Mouse (Mus musculus) embryonic facial prominence, embryonic 10.5 days (tissue): ENCODE data around the gene Lypla2. TPM values are rescaled to one million over a fixed set of nuclear protein-coding genes. Genes with fewer than 3 reads are reported as not detected.
"Not testable (repeated sequence)": the region's sequence is repeated elsewhere in the genome, so short reads cannot be mapped to it uniquely, and the experiment has no call there.

ENCODE experiments used
- DNase-seq: peaks from one replicate; pipeline ENCODE4 v3.0.0-alpha.2; 2017; ENCODE audit warnings: low spot score
- H3K27ac ChIP-seq: fragments of 300-500 bp; sonication (generic); replicated peaks from 2 replicates; pipeline ENCODE4 v1.5.1; 2016; ENCODE audit warnings: mild to moderate bottlenecking
- H3K27me3 ChIP-seq: fragments of 300-500 bp; sonication (generic); replicated peaks from 2 replicates; pipeline ENCODE4 v1.6.1; 2016; ENCODE audit warnings: low read depth, mild to moderate bottlenecking; ENCODE audit not compliant: poor library complexity, severe bottlenecking
- H3K36me3 ChIP-seq: fragments of 300-500 bp; sonication (generic); replicated peaks from 2 replicates; pipeline ENCODE4 v1.6.1; 2016; ENCODE audit warnings: mild to moderate bottlenecking, moderate library complexity
- H3K4me1 ChIP-seq: fragments of 300-500 bp; sonication (generic); 2 replicates; pipeline ENCODE4 v1.6.1; 2016
- H3K4me3 ChIP-seq: fragments of 300-500 bp; sonication (generic); 2 replicates; pipeline ENCODE4 v1.5.1; 2016; ENCODE audit warnings: mild to moderate bottlenecking, moderate library complexity
- H3K9me3 ChIP-seq: fragments of 300-500 bp; sonication (generic); 2 replicates; pipeline ENCODE4 v1.6.1; 2016; ENCODE audit warnings: mild to moderate bottlenecking
- WGBS: fragments of 180-500 bp; shearing (Covaris S2); methylation state at CpG from one replicate; pipeline ENCODE4 v1.1.7; 2016; 5-methylcytosine and 5-hydroxymethylcytosine counted together
- polyA plus RNA-seq: library from polyadenylated mRNA; unstranded; fragments of >200 nt; fragmentation: Nextera tagmentation; extraction: Ambion mirVana; gene quantifications from 2 replicates; pipeline ENCODE4 v1.2.1, GENCODE M21; 2016

Gene Lypla2
- polyA plus RNA-seq, 1 experiment from 2014 or later: 207 TPM

DNA sequence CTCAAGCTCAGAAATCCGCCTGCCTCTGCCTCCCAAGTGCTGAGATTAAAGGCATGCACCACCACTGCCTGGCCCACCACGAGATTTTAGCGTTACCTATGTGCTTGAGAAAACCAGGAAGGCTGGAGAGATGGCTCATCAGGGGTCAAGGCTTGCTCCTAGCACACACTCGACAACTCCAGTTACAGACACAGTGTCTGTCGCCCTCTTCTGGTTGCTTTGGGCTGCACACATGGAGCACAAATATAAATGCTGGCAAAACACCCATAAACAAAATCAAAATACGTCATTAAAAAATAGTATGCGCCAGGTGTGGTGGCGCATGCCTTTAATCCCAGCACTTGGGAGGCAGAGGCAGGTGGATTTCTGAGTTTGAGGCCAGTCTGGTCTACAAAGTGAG lies 31.4 kb downstream of the Lypla2 start:
- not testable (repeated sequence) for H3K4me3 ChIP-seq, H3K9me3 ChIP-seq, H3K27me3 ChIP-seq, H3K4me1 ChIP-seq, H3K27ac ChIP-seq, DNase-seq
- H3K36me3 ChIP-seq: peaks cover 33% of the 10 kb centered on the region
- 82% methylated on average over 8 of the region's 8 CpGs for WGBS

DNA sequence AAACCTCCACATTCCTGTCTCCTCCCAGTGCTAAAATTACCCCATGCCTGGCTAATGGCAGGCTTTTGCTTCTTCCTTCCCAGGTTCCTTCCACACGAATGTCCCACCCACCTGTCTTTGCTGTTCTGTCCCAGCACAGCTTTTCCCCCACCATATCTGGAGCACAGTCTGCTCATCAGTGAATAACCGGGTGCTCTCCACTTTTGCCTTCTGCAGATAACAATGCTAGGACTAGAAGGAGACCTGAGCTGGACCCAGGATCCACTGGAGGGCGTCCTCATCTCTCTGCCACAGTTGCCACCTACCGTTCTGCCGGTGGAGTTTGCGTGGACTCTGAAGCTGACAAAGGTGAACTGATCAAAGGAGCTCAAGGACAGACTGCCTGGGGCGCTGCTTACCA lies 33.6 kb downstream of the Lypla2 start:
- no peak for DNase-seq
- no peak overlapping the region for H3K27ac ChIP-seq
- no peaks in the 10 kb centered on the region for H3K27me3 ChIP-seq
- no peak overlapping the region for H3K4me3 ChIP-seq
- H3K9me3 ChIP-seq: no peaks in the 10 kb centered on the region
- H3K36me3 ChIP-seq: peaks cover 43% of the 10 kb centered on the region
- H3K4me1 ChIP-seq: peaks cover 7% of the 10 kb centered on the region
- 81% methylated on average over 7 of the region's 7 CpGs for WGBS

- peaks cover 58% of the 10 kb centered on the region for H3K36me3 ChIP-seq
- H3K4me3 ChIP-seq: 0 out of 2 replicates have a peak overlapping the region, but pooled peaks have one; percentile 0
- H3K4me1 ChIP-seq: peaks cover 7% of the 10 kb centered on the region
- no peaks in the 10 kb centered on the region for H3K9me3 ChIP-seq
- no peak for DNase-seq
- H3K27me3 ChIP-seq: no peaks in the 10 kb centered on the region
- peak overlapping the region; percentile 41 for H3K27ac ChIP-seq
- 61% methylated on average over 5 of the region's 5 CpGs for WGBS
These were observed 36.9 kb downstream of the Lypla2 start for GRCm38 (mm10) chr4:135935502-135935901.

DNA sequence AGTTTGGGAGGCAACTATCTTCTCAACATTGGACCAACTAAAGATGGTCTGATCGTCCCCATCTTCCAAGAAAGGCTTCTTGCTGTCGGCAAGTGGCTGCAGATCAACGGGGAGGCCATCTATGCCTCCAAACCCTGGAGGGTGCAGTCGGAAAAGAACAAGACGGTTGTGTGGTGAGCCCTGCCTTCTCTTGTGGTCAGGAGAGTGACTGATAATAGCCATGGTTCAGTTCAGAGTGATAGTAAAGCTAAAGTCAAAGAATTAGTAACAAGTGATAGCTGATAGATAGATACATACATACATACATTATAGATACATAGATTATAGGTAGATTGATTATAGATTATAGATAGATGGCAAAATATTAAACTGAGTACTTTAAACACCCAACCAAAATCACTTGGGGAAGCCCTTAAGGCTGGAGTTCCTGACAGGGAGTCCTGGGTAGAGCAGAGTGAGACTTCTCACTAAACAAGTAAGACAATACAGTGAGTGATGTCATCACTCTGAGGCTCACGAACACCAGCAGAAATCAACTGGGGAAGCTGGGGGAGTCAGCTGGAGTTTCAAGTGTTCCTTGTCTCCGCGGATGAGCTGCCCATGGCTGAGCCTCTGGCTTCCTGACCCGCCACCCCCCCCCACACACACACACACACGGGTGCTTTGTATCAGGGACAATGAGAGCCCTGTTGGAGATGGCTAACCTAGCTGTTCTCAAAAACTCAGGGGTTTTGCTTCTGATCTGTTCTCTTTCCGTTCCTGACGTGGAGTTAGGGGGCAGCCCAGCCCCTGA lies 37.5 kb downstream of the Lypla2 start:
- Histone ChIP-seq H3K4me1 (peaks cover 7% of the 10 kb centered on the region), H3K27ac (peak overlapping the region; percentile 41), H3K4me3 (0 out of 2 replicates have a peak overlapping the region, but pooled peaks have one; percentile 0), H3K36me3 (peaks cover 56% of the 10 kb centered on the region), H3K27me3 (no peaks in the 10 kb centered on the region), H3K9me3 (no peaks in the 10 kb centered on the region)
- WGBS: 44% methylated on average over 12 of the region's 12 CpGs
- DNase-seq: peak; percentile 40

DNA sequence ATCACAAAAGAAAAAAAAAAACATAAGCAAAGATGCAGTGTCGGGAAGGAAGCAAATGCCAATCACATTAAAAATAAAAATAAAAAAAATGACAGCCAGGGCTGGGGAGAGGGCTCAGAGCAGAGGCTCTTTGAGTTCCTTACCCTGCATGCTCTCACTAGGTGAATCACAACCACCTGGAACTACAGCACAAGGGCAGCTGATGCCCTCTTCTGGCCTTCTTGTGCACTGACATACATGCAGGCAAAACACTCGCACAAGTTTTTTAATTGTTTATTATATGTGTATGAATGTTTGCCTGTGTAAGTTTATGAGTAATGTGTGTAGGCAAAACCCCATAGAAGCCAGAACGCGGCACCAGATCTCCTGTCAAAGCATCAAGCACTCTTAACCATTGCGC lies 40.6 kb downstream of the Lypla2 start:
- 68% methylated on average over 5 of the region's 5 CpGs for WGBS
- H3K4me1 ChIP-seq: peaks cover 7% of the 10 kb centered on the region
- no peak overlapping the region for H3K4me3 ChIP-seq
- peaks cover 38% of the 10 kb centered on the region for H3K36me3 ChIP-seq
- no peaks in the 10 kb centered on the region for H3K9me3 ChIP-seq
- no peaks in the 10 kb centered on the region for H3K27me3 ChIP-seq
- peak; percentile 32 for DNase-seq
- no peak overlapping the region for H3K27ac ChIP-seq

DNA sequence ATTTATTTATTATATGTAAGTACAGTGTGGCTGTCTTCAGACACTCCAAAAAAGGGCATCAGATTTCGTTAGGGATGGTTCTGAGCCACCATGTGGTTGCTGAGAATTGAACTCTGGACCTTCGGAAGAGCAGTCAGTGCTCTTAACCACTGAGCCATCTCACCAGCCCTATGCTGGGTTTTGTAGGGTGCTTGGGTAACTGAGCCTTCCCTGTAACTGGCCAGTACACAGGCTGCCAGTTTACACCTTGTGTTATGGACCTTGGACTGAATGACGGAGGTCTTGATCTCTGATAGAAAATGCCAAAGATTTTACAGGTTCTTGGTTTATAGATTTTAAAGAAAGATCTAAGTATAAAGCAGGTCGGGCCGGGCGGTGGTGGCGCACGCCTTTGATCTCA lies 42.2 kb downstream of the Lypla2 start:
- H3K27ac ChIP-seq: no peak overlapping the region
- no peaks in the 10 kb centered on the region for H3K9me3 ChIP-seq
- H3K4me3 ChIP-seq: no peak overlapping the region
- peaks cover 4% of the 10 kb centered on the region for H3K4me1 ChIP-seq
- DNase-seq: no peak
- peaks cover 51% of the 10 kb centered on the region for H3K36me3 ChIP-seq
- whole genome bisulfite sequencing: 93% methylated on average over 8 of the region's 8 CpGs
- no peaks in the 10 kb centered on the region for H3K27me3 ChIP-seq

DNA sequence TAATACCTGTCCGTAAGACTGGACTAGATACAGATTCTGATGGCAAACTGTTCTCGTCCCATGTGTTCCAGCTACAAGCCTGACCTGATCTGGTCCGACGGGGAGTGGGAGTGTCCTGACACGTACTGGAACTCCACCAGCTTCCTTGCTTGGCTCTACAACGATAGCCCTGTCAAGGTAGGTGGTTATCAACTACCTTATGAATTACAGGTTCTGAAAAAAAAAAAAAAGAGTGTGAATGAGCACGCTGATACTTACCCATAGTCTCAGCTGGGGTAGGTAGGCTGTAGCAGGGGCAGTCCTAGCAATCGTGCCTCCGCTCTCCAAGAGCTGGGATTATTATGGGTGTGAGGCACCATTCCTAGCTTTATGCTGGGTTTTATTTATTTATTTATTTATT lies 42.6 kb downstream of the Lypla2 start:
- Histone ChIP-seq H3K4me1 (no peaks in the 10 kb centered on the region; the same call in 1 of the 2 replicates), H3K9me3 (no peaks in the 10 kb centered on the region), H3K27me3 (no peaks in the 10 kb centered on the region), H3K36me3 (peaks cover 47% of the 10 kb centered on the region), H3K4me3 (no peak overlapping the region), H3K27ac (no peak overlapping the region)
- WGBS: 92% methylated on average over 9 of the region's 9 CpGs
- DNase-seq: no peak

DNA sequence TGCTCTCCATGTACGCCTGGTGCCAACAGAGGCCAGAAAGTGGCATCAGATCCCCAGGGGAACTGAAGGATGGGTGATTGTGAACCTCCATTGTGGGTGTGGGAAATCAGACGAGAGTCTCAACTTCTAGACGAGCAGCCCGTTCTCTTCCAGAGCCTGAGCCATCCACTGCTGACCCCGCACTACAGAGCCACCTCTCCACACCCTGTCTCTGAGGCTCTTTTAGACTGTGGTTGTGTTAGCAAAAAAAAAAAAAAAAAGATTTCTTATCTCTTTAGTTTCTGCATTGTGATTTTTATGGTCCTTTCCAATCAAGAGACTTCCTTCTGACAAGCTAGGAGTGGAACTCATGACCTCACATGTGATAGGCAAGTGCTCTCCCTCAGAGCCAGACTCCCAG lies 43.0 kb downstream of the Lypla2 start:
- Histone ChIP-seq H3K4me1 (no peaks in the 10 kb centered on the region), H3K27ac (no peak overlapping the region), H3K27me3 (no peaks in the 10 kb centered on the region), H3K9me3 (no peaks in the 10 kb centered on the region), H3K36me3 (peaks cover 47% of the 10 kb centered on the region), H3K4me3 (no peak overlapping the region)
- no peak for DNase-seq
- WGBS: 89% methylated on average over 5 of the region's 5 CpGs

- no peaks in the 10 kb centered on the region for H3K9me3 ChIP-seq
- no peaks in the 10 kb centered on the region for H3K27me3 ChIP-seq
- H3K36me3 ChIP-seq: peaks cover 44% of the 10 kb centered on the region
- H3K4me3 ChIP-seq: no peak overlapping the region
- no peaks in the 10 kb centered on the region for H3K4me1 ChIP-seq
- 81% methylated on average over 9 of the region's 9 CpGs for WGBS
- H3K27ac ChIP-seq: no peak overlapping the region
- no peak for DNase-seq
These were observed 44.0 kb downstream of the Lypla2 start for GRCm38 (mm10) chr4:135928376-135928775.

DNA sequence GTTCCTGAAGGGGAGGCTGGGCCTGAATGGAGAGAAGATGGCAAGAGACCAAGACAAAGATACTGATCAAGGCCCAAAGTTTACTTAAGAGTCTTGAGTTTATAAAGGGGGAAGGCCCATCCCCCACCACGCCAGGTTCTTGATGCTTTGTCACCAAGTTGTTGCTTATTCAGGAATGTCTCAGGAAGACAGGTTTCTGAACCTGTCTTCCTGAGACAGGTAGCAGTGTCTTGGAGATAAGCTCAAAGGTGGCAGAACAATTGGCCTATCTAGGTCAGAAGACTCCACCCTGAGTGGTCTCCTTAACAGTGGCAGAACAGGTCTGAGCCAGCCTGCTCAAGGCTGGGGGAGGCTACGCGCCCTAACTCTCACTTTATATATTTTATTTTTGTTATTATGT lies 45.6 kb downstream of the Lypla2 start:
- Histone ChIP-seq H3K27me3 (no peaks in the 10 kb centered on the region), H3K36me3 (peaks cover 41% of the 10 kb centered on the region), H3K4me3 (no peak overlapping the region), H3K4me1 (peaks cover 4% of the 10 kb centered on the region), H3K27ac (no peak overlapping the region), H3K9me3 (no peaks in the 10 kb centered on the region)
- no peak for DNase-seq
- WGBS: 94% methylated on average over 3 of the region's 3 CpGs

GRCm38 (mm10) chr4:135926195-135926808 lies 46.1 kb downstream of the Lypla2 start:
- DNase-seq: no peak
- Histone ChIP-seq H3K4me3 (no peak overlapping the region), H3K27me3 (no peaks in the 10 kb centered on the region), H3K4me1 (peaks cover 9% of the 10 kb centered on the region), H3K36me3 (peaks cover 38% of the 10 kb centered on the region), H3K27ac (no peak overlapping the region), H3K9me3 (no peaks in the 10 kb centered on the region)
- 88% methylated on average over 10 of the region's 10 CpGs for WGBS

DNA sequence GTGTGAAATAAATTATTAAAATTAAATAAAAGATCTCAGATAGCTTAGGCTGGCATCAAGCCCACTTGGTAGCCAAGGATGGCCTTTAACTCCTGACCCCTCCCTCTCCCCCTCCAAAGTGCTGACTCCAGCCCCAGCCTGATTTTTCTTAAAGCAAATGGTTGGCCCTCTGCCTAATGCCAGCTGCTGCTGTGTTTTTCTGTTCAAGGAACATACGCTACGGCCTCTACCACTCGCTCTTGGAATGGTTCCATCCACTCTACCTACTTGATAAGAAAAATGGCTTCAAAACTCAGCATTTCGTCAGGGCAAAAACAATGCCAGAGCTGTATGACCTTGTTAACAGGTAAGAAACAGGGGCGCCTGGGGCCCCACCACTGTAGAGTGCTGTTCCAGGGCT lies 47.1 kb downstream of the Lypla2 start:
- Histone ChIP-seq H3K36me3 (peaks cover 32% of the 10 kb centered on the region), H3K27me3 (no peaks in the 10 kb centered on the region), H3K4me1 (peaks cover 19% of the 10 kb centered on the region), H3K4me3 (no peak overlapping the region), H3K9me3 (no peaks in the 10 kb centered on the region), H3K27ac (no peak overlapping the region)
- DNase-seq: no peak
- WGBS: 92% methylated on average over 5 of the region's 5 CpGs

- no peaks in the 10 kb centered on the region for H3K9me3 ChIP-seq
- H3K4me3 ChIP-seq: no peak overlapping the region
- H3K27ac ChIP-seq: no peak overlapping the region
- peaks cover 32% of the 10 kb centered on the region for H3K36me3 ChIP-seq
- no peak for DNase-seq
- H3K4me1 ChIP-seq: peaks cover 20% of the 10 kb centered on the region
- H3K27me3 ChIP-seq: no peaks in the 10 kb centered on the region
- 85% methylated on average over 2 of the region's 2 CpGs for WGBS
These were observed 48.0 kb downstream of the Lypla2 start for GRCm38 (mm10) chr4:135924418-135924817.
